Mouse (Mus musculus) CH12.LX (cell line): ENCODE data around the gene Rbm4b. TPM values are rescaled to one million over a fixed set of nuclear protein-coding genes. Genes with fewer than 3 reads are reported as not detected.

Source experiments
- DNase-seq: peaks from one replicate; pipeline ENCODE4 v3.0.0-alpha.2; 2013; ENCODE audit errors: extremely low read depth
- H3K27ac ChIP-seq: 2 replicates; pipeline ENCODE4 v1.5.1; 2012; ENCODE audit warnings: low read depth, mild to moderate bottlenecking, control low read depth, moderate library complexity; ENCODE audit not compliant: insufficient read depth
- H3K27me3 ChIP-seq: replicated peaks from 2 replicates; pipeline ENCODE3; 2012; ENCODE audit warnings: inconsistent platforms
- H3K36me3 ChIP-seq, 2 experiments: replicated peaks in 1 of 2; 2 replicates each; pipeline versions ENCODE3 to v1.6.1; 2012; ENCODE audit warnings: inconsistent platforms in 1 of 2, low read length in 1 of 2, mild to moderate bottlenecking in 1 of 2, mixed read lengths in 1 of 2, moderate library complexity in 1 of 2; ENCODE audit not compliant: control insufficient read depth in 1 of 2, insufficient read depth in 1 of 2
- H3K4me1 ChIP-seq, 2 experiments: 2 replicates each; pipeline ENCODE4 v1.6.1; 2012; ENCODE audit warnings: inconsistent platforms in 1 of 2, moderate library complexity in 1 of 2; ENCODE audit not compliant: insufficient read depth in 2 of 2, control insufficient read depth in 1 of 2
- H3K4me2 ChIP-seq: 2 replicates; pipeline ENCODE4 v1.6.1; 2012; ENCODE audit warnings: low read depth, mild to moderate bottlenecking, control low read depth; ENCODE audit not compliant: poor library complexity, insufficient read depth, severe bottlenecking
- H3K4me3 ChIP-seq, 3 experiments: fragments of 150-350 bp in 1 of 3; sonication (generic) in 1 of 3; replicated peaks in 1 of 3; 2 replicates each; pipeline versions ENCODE3 to v1.5.1; 2011 to 2012; ENCODE audit warnings: low read depth in 2 of 3, low read length in 2 of 3, mild to moderate bottlenecking in 2 of 3, moderate library complexity in 2 of 3, control low read depth in 1 of 3, improper control_type of control experiment in 1 of 3, inconsistent platforms in 1 of 3, mixed read lengths in 1 of 3; ENCODE audit not compliant: poor library complexity in 1 of 3
- H3K79me2 ChIP-seq: replicated peaks from 2 replicates; pipeline ENCODE4 v1.6.1; 2012; ENCODE audit warnings: mild to moderate bottlenecking, moderate library complexity; ENCODE audit not compliant: control insufficient read depth, poor library complexity, insufficient read depth, severe bottlenecking; ENCODE audit errors: extremely low read depth
- H3K9ac ChIP-seq: 2 replicates; pipeline ENCODE4 v1.6.1; 2012; ENCODE audit warnings: low read depth, mild to moderate bottlenecking, control low read depth, moderate library complexity; ENCODE audit not compliant: insufficient read depth
- H3K9me3 ChIP-seq: replicated peaks from 2 replicates; pipeline ENCODE3; 2012; ENCODE audit warnings: low read length, inconsistent platforms, mixed read lengths
- CTCF ChIP-seq, 2 experiments: IDR thresholded peaks in 1 of 2; conservative IDR thresholded peaks in 1 of 2; 2 replicates each; pipeline ENCODE4 v1.5.1; 2011 to 2012; ENCODE audit warnings: low read depth in 2 of 2, low read length in 2 of 2, improper control_type of control experiment in 1 of 2, inconsistent platforms in 1 of 2, mild to moderate bottlenecking in 1 of 2, moderate library complexity in 1 of 2
- E2F4 ChIP-seq: IDR thresholded peaks from 2 replicates; pipeline ENCODE4 v1.6.1; 2011; ENCODE audit warnings: low read depth, low read length, improper control_type of control experiment; ENCODE audit not compliant: insufficient replicate concordance
- ELF1 ChIP-seq: IDR thresholded peaks from 2 replicates; pipeline ENCODE4 v1.6.1; 2014; ENCODE audit warnings: low read depth, mild to moderate bottlenecking, inconsistent platforms, low read length, improper control_type of control experiment
- EP300 ChIP-seq: IDR thresholded peaks from 2 replicates; pipeline ENCODE4 v1.6.1; 2011; ENCODE audit warnings: low read length, improper control_type of control experiment
- JUN ChIP-seq: IDR thresholded peaks from 2 replicates; pipeline ENCODE4 v1.6.1; 2011; ENCODE audit warnings: low read depth, mild to moderate bottlenecking, low read length, improper control_type of control experiment, moderate library complexity; ENCODE audit not compliant: insufficient read depth
- JUND ChIP-seq: conservative IDR thresholded peaks from 2 replicates; pipeline ENCODE4 v1.6.1; 2011; ENCODE audit warnings: low read depth, low read length, improper control_type of control experiment
- KAT2A ChIP-seq: IDR thresholded peaks from 2 replicates; pipeline ENCODE4 v1.6.1; 2012; ENCODE audit warnings: low read length, improper control_type of control experiment, inconsistent platforms; ENCODE audit not compliant: insufficient replicate concordance
- MAX ChIP-seq: IDR thresholded peaks from 2 replicates; pipeline ENCODE4 v1.6.1; 2011; ENCODE audit warnings: low read length, improper control_type of control experiment
- MYC ChIP-seq: IDR thresholded peaks from 2 replicates; pipeline ENCODE4 v1.6.1; 2011; ENCODE audit warnings: low read depth, mild to moderate bottlenecking, improper control_type of control experiment, low read length
- NRF1 ChIP-seq: IDR thresholded peaks from 2 replicates; pipeline ENCODE4 v1.6.1; 2014; ENCODE audit warnings: low read depth, mild to moderate bottlenecking, inconsistent platforms, low read length, improper control_type of control experiment, moderate library complexity
- PAX5 ChIP-seq: IDR thresholded peaks from 2 replicates; pipeline ENCODE4 v1.6.1; 2012; ENCODE audit warnings: low read length, inconsistent platforms, mixed read lengths
- POLR2AphosphoS2 ChIP-seq: IDR thresholded peaks from 2 replicates; pipeline ENCODE4 v1.6.1; 2011; ENCODE audit warnings: low read depth, low read length, improper control_type of control experiment
- RAD21 ChIP-seq: IDR thresholded peaks from 2 replicates; pipeline ENCODE4 v1.6.1; 2011; ENCODE audit warnings: low read depth, mild to moderate bottlenecking, low read length, improper control_type of control experiment, moderate library complexity
- RCOR1 ChIP-seq: conservative IDR thresholded peaks from 2 replicates; pipeline ENCODE4 v1.6.1; 2012; ENCODE audit warnings: low read depth, mild to moderate bottlenecking, inconsistent platforms, low read length, improper control_type of control experiment
- SIN3A ChIP-seq: IDR thresholded peaks from 2 replicates; pipeline ENCODE4 v1.6.1; 2012; ENCODE audit warnings: low read length, improper control_type of control experiment, inconsistent platforms
- SMC3 ChIP-seq: IDR thresholded peaks from 2 replicates; pipeline ENCODE4 v1.6.1; 2011; ENCODE audit warnings: low read depth, low read length, improper control_type of control experiment
- TCF12 ChIP-seq: IDR thresholded peaks from 2 replicates; pipeline ENCODE4 v1.6.1; 2014; ENCODE audit warnings: low read depth, mild to moderate bottlenecking, inconsistent platforms, low read length, improper control_type of control experiment
- UBTF ChIP-seq: IDR thresholded peaks from 2 replicates; pipeline ENCODE4 v1.6.1; 2012; ENCODE audit warnings: low read depth, mild to moderate bottlenecking, inconsistent platforms, low read length, improper control_type of control experiment, moderate library complexity
- USF2 ChIP-seq: conservative IDR thresholded peaks from 2 replicates; pipeline ENCODE4 v1.6.1; 2011; ENCODE audit warnings: low read depth, low read length, improper control_type of control experiment
- ZNF384 ChIP-seq: IDR thresholded peaks from 2 replicates; pipeline ENCODE4 v1.6.1; 2012; ENCODE audit warnings: low read depth, low read length, improper control_type of control experiment, inconsistent platforms
- dilution Hi-C: fragments of 300-500 bp; cut with MboI; formaldehyde crosslinking; loops from 2 replicates; pipeline ENCODE4 v1.14.3; 2020; ENCODE audit warnings: low sequenced_read_pairs; ENCODE audit not compliant: extremely low pct_unique_long_range_greater_than_20kb, extremely low pct_ligation_motif_present
- in situ Hi-C: fragments of 300-500 bp; cut with MboI; formaldehyde crosslinking; loops from 3 replicates; pipeline ENCODE4 v1.14.3; 2019; ENCODE audit warnings: low sequenced_read_pairs, low pct_ligation_motif_present, low pct_unique_long_range_greater_than_20kb, mixed read lengths
- polyA plus RNA-seq: library from polyadenylated mRNA; unstranded; fragments of >175 nt; gene quantifications from 2 replicates; pipeline ENCODE4 v1.2.1, GENCODE M21; 2012; ENCODE audit warnings: low read depth; ENCODE audit not compliant: insufficient read length
- total RNA-seq, 2 experiments: library from RNA; depleted of rRNA; stranded (reverse); fragments of 300-350 nt in 1 of 2; fragments of >200 nt in 1 of 2; gene quantifications; 2 replicates each; pipeline ENCODE4 v1.2.3; 2012 to 2014

Rbm4b gene
- total and polyA plus RNA-seq, 3 experiments, result 7.0 to 13.8 (median 11.1) TPM

- dilution Hi-C loops (no loop called here), in situ Hi-C loops (no loop called here)
- peaks cover 6% of the 10 kb centered on the region for H3K9me3 ChIP-seq
Measured at GRCm38 (mm10) chr19:4716756-4717155, 39.5 kb upstream of the Rbm4b start.

GRCm38 (mm10) chr19:4717281-4717680 is 39.0 kb upstream of the Rbm4b start:
- H3K4me2 ChIP-seq, result no peak overlapping the region
- no peak overlapping the region for H3K27ac ChIP-seq
- no peaks in the 10 kb centered on the region for H3K36me3 ChIP-seq
- H3K4me3 ChIP-seq, result no peak overlapping the region
- dilution Hi-C loops (no loop called here), in situ Hi-C loops (no loop called here)
- peaks cover 4% of the 10 kb centered on the region for H3K9me3 ChIP-seq
- H3K27me3 ChIP-seq, result peaks cover 9% of the 10 kb centered on the region
- H3K4me1 ChIP-seq, result peaks cover 0 to 6% of the 10 kb centered on the region in 2 experiments; a peak in 2 of 4 replicates
- no peak for DNase-seq
- no peak for TF ChIP-seq NRF1
- TF ChIP-seq ZNF384, result no peak
- TF ChIP-seq SIN3A, result no peak
- no peak for TF ChIP-seq JUND
- TF ChIP-seq EP300, result no peak
- TF ChIP-seq USF2, result no peak
- no peak for TF ChIP-seq UBTF
- TF ChIP-seq KAT2A, result no peak
- TF ChIP-seq TCF12, result no peak
- TF ChIP-seq POLR2AphosphoS2, result no peak
- TF ChIP-seq PAX5, result no peak
- no peak for TF ChIP-seq MYC
- TF ChIP-seq CTCF (conservative IDR thresholded peaks at IDR 0.05 in 1 of 2, IDR thresholded peaks at IDR 0.05 in 1 of 2; ENCODE audit: low read depth in 2 of 2, low read length in 2 of 2), result no peak
- no peak for TF ChIP-seq JUN
- TF ChIP-seq RAD21, result no peak
- H3K9ac ChIP-seq, result no peak overlapping the region
- H3K79me2 ChIP-seq, result no peaks in the 10 kb centered on the region

More at GRCm38 (mm10) chr19:4716756-4717155, 39.5 kb upstream of the Rbm4b start:
- TF ChIP-seq EP300 (no peak), SMC3 (no peak), E2F4 (no peak), MAX (no peak), ELF1 (no peak), RCOR1 (no peak)
- H3K27me3 ChIP-seq, result peaks cover 6% of the 10 kb centered on the region
- no peak overlapping the region for H3K9ac ChIP-seq
- H3K4me2 ChIP-seq, result no peak overlapping the region
- DNase-seq, result no peak
- H3K79me2 ChIP-seq, result no peaks in the 10 kb centered on the region
- H3K4me3 ChIP-seq, result no peak overlapping the region
- H3K27ac ChIP-seq, result no peak overlapping the region
- H3K4me1 ChIP-seq, result peaks cover 0 to 6% of the 10 kb centered on the region in 2 experiments; a peak in 2 of 4 replicates
- no peaks in the 10 kb centered on the region for H3K36me3 ChIP-seq
